Mouse (Mus musculus) neutrophil, adult 5-6 weeks (primary cell): ENCODE results near the gene Cadps. TPM values are rescaled to one million over a fixed set of nuclear protein-coding genes. Genes with fewer than 3 reads are reported as not detected.

Source experiments
- ATAC-seq: fragments of 151-379, 151-347 bp; 2 replicates; pipeline ENCODE4 v1.8.0; 2017; ENCODE audit warnings: mild to moderate bottlenecking, moderate TSS enrichment; ENCODE audit not compliant: insufficient number of reproducible peaks, poor library complexity, low FRiP score, severe bottlenecking; ENCODE audit errors: extremely low read depth
- total RNA-seq: library from RNA; stranded (forward); fragments of 200-1000 nt; gene quantifications from 2 replicates; pipeline ENCODE4 v1.2.3, GENCODE M21; 2017

The Cadps gene
- total RNA-seq, 1 experiment from 2014 or later = not detected

DNA sequence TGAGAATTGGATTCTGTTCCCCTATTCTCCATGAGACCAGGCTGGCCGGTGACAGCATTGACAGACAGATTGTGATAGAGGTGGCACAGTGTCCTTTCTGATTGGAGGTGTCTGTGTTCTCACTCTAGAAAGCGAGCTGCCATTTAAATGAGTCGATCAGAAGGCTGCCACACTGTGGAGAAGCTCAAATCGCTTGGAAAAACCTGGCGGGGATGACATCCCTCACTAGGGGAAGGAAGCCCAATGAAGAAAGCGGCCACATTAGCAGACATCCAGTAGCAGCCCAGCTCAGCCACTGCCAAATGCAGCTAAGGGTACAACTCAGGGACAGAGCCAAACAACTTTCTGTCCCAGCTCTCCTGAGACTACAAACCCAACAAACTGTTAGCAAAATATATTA lies 397.6 kb downstream of the Cadps start:
- no peak for ATAC-seq

GRCm38 (mm10) chr14:12410276-12410675 lies 412.6 kb downstream of the Cadps start:
- no peak for ATAC-seq

- ATAC-seq = no peak
Observed at GRCm38 (mm10) chr14:12409811-12410210, 413.1 kb downstream of the Cadps start.

DNA sequence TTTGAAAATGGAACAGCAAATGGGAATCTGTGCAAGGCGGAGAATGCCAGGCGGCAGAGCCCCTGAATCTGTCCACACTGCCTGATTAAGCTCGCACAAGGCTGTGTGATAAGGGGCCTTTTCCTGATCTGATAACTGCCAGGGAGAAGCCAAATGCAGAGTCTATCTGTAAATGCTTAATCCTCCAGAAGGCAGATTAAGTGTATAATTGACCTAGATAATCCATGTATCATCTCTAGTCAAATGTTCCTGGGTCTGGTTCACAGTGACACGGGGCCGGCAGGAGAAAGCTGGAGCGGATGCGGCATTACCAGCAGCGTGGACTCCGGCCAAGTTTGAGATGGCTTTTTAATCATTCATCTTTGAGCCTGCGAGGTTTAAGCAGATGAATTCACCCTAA lies 416.3 kb downstream of the Cadps start:
- ATAC-seq = no peak

- ATAC-seq = no peak
Observed at GRCm38 (mm10) chr14:12405201-12405600, 417.7 kb downstream of the Cadps start.

GRCm38 (mm10) chr14:12404724-12405123 lies 418.2 kb downstream of the Cadps start:
- no peak for ATAC-seq

DNA sequence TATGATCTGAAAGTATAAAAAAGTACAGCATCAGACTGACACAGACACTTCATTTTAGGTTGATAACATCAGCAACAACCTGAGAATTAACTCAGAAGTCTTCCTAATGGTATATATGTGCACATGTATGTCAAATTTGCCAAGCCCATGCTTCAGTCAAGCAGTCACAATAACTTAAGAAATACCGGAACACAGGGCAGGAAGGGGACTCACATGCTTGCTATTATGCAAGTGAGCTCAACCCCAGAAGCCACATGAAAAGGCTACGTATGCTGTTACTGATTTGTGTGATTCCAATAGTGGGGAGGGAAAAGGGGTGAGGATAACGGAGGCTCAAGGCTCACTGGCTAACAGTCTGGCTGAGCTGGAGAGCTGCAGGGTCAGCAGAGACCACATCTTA lies 418.8 kb downstream of the Cadps start:
- no peak for ATAC-seq

- no peak for ATAC-seq
Observed at GRCm38 (mm10) chr14:12400116-12400515, 422.8 kb downstream of the Cadps start.

DNA sequence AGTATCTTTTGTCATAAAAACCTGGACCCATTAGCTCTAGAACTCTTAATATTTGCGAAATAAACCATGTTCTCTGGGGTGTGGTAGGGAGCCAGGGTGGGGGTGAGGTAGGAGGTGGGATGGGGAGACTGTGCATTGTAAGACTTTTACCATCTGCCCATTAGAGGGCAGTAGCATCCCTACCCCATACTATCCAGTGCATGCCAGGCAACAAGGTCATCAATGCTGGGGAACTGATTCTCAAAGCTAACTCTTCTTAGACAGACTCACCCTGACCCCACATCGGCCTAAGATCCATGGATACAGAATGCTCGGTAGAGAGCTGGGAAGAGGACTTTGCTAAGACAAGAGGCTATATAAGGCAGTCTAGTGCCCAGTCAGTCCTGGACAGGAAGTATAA lies 425.3 kb downstream of the Cadps start:
- no peak for ATAC-seq

DNA sequence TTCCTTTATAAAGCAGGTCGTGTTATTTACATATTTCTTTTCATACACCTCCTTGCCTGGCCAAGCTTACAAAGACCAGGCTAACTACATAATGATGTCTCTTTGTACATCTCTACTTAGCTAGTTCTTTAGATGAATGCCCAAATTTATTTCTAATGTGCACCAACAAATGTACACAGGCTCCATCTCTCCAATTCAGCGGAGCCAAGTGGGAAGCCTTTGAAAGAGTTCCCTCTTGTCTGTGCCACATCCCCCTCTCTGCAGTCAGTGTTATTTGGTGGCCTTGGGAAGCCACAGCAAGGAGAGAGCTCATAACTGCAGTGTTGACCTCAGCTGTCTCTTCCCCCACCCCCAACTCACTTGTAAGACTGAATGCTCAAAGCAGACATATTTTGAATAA lies 428.6 kb downstream of the Cadps start:
- ATAC-seq = no peak

- no peak for ATAC-seq
Observed at GRCm38 (mm10) chr14:12393271-12393861, 429.5 kb downstream of the Cadps start.

DNA sequence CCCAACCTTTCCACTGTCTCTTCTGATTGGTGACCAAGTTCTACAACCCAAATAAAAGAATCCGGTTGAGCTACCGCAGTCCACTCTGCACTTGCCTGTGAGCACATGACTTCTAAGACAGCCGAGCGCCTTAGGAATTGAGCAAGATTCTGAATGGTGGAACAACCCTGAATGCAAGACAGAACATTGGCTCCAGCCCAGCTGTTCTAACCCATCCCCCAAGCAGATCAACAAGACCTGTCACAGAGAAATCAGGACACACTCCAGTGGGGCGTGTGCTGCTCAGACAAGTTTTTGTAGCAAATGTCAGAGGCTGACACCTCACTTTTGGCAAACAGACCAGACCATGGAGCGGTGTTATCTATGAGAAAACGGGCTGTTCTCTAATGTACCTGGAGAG lies 431.7 kb downstream of the Cadps start:
- ATAC-seq = no peak

GRCm38 (mm10) chr14:12388806-12389436 lies 434.0 kb downstream of the Cadps start:
- no peak for ATAC-seq

DNA sequence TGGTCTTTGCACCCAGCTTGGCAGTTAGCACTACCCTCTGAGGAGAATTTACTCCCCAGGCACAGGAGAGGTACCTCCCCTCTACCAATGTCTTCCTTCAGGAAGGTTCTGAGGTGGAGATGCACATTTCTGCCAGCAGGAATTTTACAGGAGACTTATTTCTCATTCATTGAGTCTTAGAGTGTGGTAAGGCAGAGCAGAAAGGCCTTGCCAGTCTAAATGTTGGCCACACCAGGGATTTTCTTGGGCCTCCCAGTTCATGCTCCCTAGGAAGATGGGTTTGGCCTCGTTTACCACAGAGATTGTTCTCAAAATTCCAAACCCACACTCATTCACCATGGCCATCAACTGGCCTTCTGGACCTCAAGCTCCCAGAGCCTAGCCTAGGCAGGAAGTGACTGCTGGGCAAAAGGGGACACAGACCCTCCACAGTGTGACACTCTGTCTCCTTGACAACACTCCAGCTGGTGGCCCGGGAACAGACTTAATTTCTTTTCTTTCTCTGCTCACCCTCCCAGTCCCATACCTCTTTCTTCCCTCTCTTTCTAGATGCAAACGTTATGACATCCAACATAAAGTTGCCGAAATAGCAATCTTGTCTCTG lies 434.6 kb downstream of the Cadps start:
- ATAC-seq = no peak

GRCm38 (mm10) chr14:12387176-12387575 lies 435.7 kb downstream of the Cadps start:
- ATAC-seq = no peak

- ATAC-seq = no peak
Observed at GRCm38 (mm10) chr14:12377883-12378282, 445.0 kb downstream of the Cadps start.

GRCm38 (mm10) chr14:12377289-12377688 lies 445.6 kb downstream of the Cadps start:
- ATAC-seq = no peak

- ATAC-seq = no peak
Observed at GRCm38 (mm10) chr14:12375451-12375850, 447.4 kb downstream of the Cadps start.

- ATAC-seq = no peak
Observed at GRCm38 (mm10) chr14:12350271-12350916, 472.5 kb downstream of the Cadps start.
